Mouse (Mus musculus) cerebellum, postnatal 25 days (tissue): ENCODE results near the gene Nadsyn1.

ENCODE experiments used
- DNase-seq, 2 experiments: peaks; one replicate each; pipeline ENCODE4 v3.0.0; 2021; ENCODE audit warnings: mixed read lengths in 2 of 2

Nadsyn1 gene

DNA sequence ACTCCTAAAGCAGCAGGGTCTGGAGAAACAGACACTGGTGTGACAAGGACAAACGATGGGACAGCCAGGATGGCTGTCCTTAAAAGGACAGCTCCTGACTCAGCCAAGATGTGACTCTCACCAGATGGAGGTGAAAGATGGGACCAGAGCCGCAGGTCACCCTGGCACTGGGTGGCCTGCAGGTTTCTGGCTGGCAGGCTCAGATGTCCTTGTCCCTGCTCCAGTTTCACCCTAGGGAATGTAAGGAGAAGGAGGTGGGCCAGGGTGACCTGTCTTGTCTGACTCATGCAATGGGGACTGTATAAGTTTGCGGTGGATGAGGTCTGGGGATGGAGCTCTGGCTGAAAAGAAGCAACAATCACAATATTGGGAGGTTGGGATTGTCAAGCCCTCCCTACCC, 70.0 kb downstream of the Nadsyn1 start:
- peak in 1 of 2 experiments; percentile 47 for DNase-seq

DNA sequence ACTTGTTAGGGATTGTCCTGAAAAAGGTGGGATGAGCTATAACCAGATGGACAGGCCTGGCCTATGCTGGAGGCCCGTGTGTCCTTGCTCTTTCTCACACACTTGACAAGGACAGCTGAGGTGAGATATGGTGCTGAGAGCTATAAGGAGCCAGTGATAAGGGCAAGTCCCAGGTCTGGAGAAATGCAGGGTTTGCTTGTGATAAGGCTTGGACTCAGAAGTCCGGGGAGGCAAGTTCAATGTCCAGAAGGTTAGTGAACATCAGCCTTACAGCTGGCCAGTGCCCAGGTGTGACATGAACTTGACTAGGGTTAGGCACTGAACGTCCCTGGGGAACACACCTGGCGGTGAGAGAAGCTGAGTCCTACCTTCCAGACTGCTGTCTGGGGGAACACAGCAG, 70.6 kb downstream of the Nadsyn1 start:
- DNase-seq, result no peak

DNA sequence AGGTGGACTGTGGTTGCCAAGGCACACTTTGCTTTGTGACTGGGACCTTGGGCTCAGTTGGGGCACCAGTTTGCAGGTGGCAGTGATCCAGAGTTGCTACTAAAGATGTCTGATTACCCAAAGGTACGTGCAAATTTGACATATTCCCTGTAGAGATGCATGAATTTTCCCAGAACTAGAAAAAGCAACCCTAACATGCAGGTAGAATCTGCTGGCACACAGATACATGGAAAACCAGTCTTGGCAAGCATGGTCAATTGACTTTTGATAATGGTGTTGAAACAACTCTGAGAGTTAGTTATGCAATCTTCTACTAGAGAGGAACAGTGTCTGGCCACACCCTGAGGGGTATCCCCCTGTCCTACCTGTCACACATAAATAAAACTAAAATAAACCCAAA, 71.3 kb downstream of the Nadsyn1 start:
- DNase-seq, result no peak

DNA sequence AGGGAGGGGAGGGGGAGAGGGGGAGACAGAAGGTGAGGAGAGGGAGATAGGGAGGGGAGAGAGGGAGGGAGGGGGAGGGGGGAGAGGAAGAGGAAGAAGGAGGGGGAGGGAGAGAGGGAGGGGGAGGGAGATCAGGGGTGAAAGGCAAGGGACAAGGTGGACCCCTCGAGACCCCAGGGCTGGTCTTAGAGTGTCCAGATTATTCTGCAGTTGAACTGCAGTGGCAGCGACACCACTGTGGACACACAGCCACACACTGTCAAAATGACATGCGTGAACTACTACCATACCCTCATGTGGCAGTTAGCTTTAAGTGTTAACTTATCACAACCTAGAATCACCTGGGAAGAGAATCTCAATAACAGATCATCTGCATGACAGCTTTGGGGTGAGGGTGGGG, 73.6 kb downstream of the Nadsyn1 start:
- DNase-seq, result no peak

- peak; percentile 86 to 90 for DNase-seq
These were observed 74.4 kb downstream of the Nadsyn1 start for GRCm38 (mm10) chr7:143748041-143748868.
